Mouse (Mus musculus) cerebellum, postnatal 10 days (tissue): ENCODE measurements around the gene Sigirr.

Experiments
- DNase-seq, 2 experiments: peaks; one replicate each; pipeline ENCODE4 v3.0.0; 2021; ENCODE audit warnings: mixed read lengths in 2 of 2

The Sigirr gene

GRCm38 (mm10) chr7:141059929-141060328, 40.4 kb downstream of the Sigirr start:
- DNase-seq: peak in 1 of 2 experiments; percentile 30

- DNase-seq: no peak
These were observed 41.6 kb downstream of the Sigirr start for GRCm38 (mm10) chr7:141058601-141059341.

GRCm38 (mm10) chr7:141057541-141057940, 42.8 kb downstream of the Sigirr start:
- DNase-seq: peak in 1 of 2 experiments; percentile 43

GRCm38 (mm10) chr7:141056976-141057375, 43.4 kb downstream of the Sigirr start:
- no peak for DNase-seq

GRCm38 (mm10) chr7:141055785-141056184, 44.6 kb downstream of the Sigirr start:
- DNase-seq: no peak

GRCm38 (mm10) chr7:141052421-141052820, 48.0 kb downstream of the Sigirr start:
- no peak for DNase-seq

- DNase-seq: no peak
These were observed 48.4 kb downstream of the Sigirr start for GRCm38 (mm10) chr7:141052016-141052415.

GRCm38 (mm10) chr7:141051060-141051685, 49.2 kb downstream of the Sigirr start:
- no peak for DNase-seq

GRCm38 (mm10) chr7:141049326-141049725, 51.0 kb downstream of the Sigirr start:
- DNase-seq: no peak

- peak; percentile 96 to 97 for DNase-seq
These were observed 51.9 kb downstream of the Sigirr start for GRCm38 (mm10) chr7:141048226-141049218.

- DNase-seq: peak; percentile 78 to 80
These were observed 52.7 kb downstream of the Sigirr start for GRCm38 (mm10) chr7:141047581-141048225.

- no peak for DNase-seq
These were observed 53.3 kb downstream of the Sigirr start for GRCm38 (mm10) chr7:141046931-141047580.

GRCm38 (mm10) chr7:141042539-141042938, 57.8 kb downstream of the Sigirr start:
- no peak for DNase-seq

- DNase-seq: peak; percentile 75 to 85
These were observed 58.7 kb downstream of the Sigirr start for GRCm38 (mm10) chr7:141041661-141042060.
